Mouse (Mus musculus) 3T3-L1 (cell line): ENCODE data around the gene Cisd3.

Experiments used
- DNase-seq: peaks from one replicate; pipeline ENCODE4 v3.0.0-alpha.2; 2015; ENCODE audit warnings: low read depth, low spot score

Cisd3 gene

GRCm38 (mm10) chr11:97662893-97663527 is 22.6 kb upstream of the Cisd3 start, which contains the start of gene Mllt6:
Mllt6 (plus strand) TSS chr11:97663414.
- peak; percentile 77 for DNase-seq

DNA sequence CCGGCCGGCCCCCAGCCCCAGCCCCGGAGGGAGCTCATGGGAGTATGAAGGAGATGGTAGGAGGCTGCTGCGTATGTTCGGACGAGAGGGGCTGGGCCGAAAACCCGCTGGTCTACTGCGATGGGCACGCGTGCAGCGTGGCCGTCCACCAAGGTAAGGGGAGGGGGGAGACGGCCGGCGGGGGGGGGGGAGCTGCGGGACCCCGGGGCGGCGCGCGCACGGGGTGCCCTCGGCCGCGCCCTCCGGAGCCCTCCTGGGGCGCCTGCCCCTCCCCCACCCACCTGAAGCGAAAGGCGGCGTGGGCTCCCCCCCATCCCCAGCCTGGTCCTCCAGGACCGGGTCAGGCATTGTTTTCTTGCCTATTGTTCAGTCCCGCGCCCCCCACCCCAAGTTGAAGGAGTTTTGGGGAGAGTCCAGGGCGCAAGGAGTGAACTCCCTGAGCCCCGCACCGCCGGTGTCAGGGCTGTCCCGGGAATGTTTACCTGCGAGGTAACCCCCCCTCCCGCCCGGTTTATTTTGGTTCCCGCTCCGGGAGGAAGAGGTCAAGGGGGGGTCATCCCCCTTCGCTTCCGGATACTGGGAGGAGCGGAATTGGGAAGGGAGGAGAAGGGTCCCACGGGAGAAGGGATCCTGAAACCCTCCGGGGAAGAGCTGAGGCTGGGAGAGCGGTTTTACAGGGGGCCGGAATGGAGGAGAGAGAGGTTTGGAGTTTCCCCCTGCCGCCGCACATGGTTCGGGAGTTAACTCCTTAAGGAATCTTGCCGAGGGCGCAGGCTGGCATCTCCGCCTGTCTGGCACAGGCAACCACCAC is 21.9 kb upstream of the Cisd3 start:
- peak; percentile 41 for DNase-seq

GRCm38 (mm10) chr11:97664339-97664665 is 21.3 kb upstream of the Cisd3 start:
- no peak for DNase-seq

GRCm38 (mm10) chr11:97664771-97665240 is 20.8 kb upstream of the Cisd3 start:
- DNase-seq, result peak; percentile 38

DNA sequence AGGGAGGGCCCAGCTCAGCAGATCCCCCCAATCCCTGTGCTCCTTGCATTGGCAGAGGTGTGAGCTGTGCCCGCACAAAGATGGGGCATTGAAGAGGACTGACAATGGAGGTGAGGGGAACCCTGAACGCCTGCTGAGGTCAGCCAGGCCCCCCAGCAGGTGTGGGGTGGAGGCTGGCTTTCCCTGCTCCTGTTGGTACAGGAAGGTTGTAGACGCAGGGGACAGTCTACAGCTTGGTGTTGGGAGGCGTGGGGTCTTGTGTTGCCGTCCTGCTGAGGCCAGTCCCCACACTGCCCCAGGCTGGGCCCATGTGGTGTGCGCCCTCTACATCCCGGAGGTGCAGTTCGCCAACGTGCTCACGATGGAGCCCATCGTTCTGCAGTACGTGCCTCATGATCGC is 20.2 kb upstream of the Cisd3 start:
- DNase-seq, result no peak

- no peak for DNase-seq
Measured at GRCm38 (mm10) chr11:97666221-97666620, 19.4 kb upstream of the Cisd3 start.

GRCm38 (mm10) chr11:97666794-97667193 is 18.8 kb upstream of the Cisd3 start:
- no peak for DNase-seq

DNA sequence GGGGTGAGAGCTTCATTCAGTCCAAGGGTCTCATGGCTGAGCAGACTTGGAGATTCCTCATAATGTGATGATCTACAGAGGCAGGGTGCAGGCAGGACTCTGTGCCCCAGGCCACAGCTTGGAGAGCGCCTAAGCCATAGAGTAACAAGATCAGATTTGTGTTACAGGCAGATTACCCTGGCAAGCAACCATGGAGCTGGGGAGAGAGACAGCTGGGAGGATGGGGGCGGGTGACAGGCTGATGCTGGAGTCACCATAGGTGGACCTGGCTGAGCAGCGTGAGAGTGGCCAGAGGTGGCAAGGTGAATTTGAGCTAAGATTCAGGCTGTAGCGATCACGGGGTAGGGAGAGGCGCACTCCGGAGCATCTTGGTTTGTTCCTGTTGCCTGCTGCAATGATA is 17.5 kb upstream of the Cisd3 start:
- DNase-seq, result no peak

DNA sequence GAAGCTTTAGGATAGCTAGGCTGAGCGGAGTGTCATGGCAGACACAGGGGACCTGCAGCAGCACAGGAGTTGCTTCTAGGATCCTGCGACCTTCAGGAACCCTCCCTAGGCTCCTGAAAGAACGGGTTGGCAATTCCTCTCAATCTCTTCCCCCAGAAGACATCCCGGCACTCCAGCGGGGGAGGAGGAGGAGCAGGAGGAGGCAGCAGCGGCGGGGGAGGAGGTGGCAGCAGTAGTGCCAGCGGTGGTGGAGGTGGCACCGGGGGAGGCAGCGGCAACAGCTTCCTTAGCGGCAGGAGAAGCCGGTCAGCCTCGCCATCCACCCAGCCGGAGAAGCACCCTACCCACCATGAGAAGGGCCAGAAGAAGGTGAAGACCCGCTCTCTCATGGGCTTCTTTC is 16.4 kb upstream of the Cisd3 start:
- no peak for DNase-seq

DNA sequence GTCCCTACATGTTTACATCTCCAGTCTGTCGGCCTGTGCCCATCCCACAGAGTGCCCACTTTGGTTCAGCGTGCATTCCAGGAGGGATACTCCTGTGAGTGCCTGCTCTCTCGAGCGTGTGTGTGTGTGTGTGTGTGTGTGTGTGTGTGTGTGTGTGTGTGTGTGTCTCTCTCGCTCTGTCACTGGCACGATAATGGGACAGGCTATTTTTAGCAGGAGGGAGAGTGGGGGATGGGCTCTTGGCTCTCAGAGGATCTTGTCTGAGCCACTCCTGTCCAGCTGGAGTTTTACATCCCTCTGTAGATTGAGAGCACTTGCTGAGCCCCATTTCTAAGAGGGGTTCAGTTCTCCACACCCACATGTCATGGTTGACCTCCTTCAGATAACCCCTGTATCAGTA is 15.8 kb upstream of the Cisd3 start:
- DNase-seq, result no peak

DNA sequence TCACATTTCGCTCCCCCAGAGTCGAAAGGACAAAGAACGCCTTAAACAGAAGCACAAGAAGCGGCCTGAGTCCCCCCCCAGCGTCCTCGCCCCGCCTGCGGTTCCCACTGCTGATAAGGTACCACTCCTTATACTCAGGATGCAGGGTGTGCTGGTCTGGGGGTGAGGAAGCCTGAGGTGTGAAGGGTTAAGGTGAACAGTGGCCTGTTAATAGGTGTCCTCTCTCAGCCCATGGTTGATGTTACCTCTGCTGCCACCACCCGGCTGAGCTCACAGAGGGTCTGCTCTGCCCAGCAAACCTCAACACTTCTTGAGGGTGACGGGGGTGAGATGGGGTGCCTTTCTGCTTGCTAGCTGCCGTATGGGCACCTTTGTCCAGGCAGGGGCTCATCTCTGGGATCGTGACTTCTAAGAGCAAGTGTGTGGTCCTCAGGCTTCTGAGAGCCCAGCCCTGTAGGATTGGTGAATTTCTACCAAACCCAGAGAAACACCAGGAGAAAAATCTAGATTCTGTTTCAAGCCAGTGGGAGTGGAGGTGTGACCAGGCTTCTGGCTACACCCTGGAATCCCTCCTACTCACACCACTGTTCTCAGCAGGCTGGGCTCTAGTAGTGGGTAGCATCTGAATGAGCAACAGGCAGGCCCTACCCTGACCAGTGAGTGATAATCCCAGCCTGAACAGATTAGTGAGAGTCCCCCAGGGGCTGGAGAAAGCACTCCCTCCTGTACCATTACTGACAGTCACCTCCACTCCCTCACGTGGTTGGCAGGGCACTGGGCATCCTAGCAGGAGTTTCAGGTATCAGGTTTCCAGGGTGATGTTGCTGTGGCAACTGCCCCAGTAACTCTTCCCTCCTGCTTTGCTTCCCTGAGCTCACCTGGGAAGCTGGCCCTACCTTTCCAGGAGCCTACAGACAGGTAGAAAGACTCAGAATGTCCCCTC is 15.1 kb upstream of the Cisd3 start:
- DNase-seq, result no peak

- DNase-seq, result no peak
Measured at GRCm38 (mm10) chr11:97671177-97671527, 14.5 kb upstream of the Cisd3 start.

DNA sequence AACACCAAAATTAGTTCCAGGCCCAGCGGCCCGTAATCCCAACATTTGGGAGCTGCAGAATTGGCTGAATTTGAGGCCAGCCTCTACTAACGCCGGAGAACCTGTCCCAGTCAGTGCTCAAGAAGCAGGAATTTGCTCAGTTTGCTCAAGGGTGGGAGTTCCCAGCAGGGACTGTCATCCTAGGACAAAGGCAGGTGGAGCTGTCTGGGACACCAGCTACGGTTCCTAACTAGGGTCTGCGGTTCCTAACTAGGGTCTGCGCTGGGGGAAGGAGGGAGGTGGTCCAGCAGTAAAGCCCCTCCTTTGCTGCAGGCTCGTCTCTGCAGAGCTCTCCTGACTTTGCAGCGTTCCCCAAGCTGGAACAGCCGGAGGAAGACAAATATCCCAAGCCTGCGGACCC is 12.5 kb upstream of the Cisd3 start:
- no peak for DNase-seq

- DNase-seq, result no peak
Measured at GRCm38 (mm10) chr11:97676050-97676754, 9.4 kb upstream of the Cisd3 start.

- DNase-seq, result no peak
Measured at GRCm38 (mm10) chr11:97677381-97677780, 8.2 kb upstream of the Cisd3 start.

DNA sequence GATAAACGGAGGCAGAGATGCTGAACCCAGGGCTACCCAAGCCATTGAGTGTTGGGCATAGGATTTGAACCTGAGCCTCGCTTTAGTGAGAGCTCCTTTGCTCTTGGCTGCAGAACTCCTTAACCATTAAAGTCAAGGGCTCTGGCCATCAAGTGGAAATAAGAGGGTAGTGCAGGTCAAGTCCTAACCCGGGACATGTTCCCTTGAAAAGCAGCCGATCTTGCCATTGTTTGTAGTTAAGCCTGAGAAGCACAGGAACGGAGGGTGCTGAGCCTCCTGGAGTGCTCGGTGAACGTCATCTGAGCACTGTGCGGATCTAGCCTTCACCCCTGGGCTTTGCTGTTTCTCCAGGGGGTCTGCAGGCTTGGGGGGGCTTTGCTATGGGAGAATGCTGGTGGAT is 7.8 kb upstream of the Cisd3 start:
- no peak for DNase-seq

- DNase-seq, result no peak
Measured at GRCm38 (mm10) chr11:97678301-97678700, 7.3 kb upstream of the Cisd3 start.

GRCm38 (mm10) chr11:97680430-97680829 is 5.2 kb upstream of the Cisd3 start:
- no peak for DNase-seq

DNA sequence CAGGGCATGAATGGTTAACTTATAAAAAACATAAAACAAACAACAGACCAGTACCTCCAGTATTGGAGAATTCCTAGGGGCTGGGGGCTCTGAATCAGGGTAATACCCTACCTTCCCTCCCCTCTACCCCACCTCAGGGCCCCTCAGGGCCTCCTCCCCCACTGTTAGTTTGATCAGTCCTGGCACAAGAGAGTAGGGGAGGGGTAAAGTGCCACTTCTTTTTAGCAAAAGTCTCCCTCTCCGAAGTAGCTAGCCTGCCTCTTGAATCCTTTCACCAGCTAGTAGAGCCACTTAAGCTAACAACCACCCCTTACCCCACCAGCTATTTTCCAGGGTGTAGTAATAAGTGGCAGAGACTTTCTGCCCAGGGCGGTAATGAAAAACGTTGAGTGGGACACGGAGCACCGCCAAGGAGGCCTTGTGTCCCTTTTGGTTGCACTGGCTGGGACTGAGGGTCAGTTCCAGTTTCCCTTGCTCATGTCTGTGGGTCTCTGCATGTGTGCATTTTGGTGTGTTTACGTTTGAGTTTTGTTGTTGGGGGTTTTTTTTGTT is 3.0 kb upstream of the Cisd3 start:
- DNase-seq, result no peak

GRCm38 (mm10) chr11:97684063-97684680 is 1.5 kb upstream of the Cisd3 start:
- DNase-seq, result no peak

- DNase-seq, result no peak
Measured at GRCm38 (mm10) chr11:97684766-97685165, 860 bp upstream of the Cisd3 start.
